Mouse (Mus musculus) intestine, postnatal 0 days (tissue): ENCODE measurements at regions not wholly inside any gene's neighbourhood (a gene's known extent, or its start where the extent isn't known, plus 50 kb on each side); places are given as distances from the start of the nearest gene placed in this dataset.

Experiments used
- ATAC-seq: fragments of 200-750 bp; cut with Nextera tagmentation; 2 replicates; pipeline ENCODE4 v1.8.0; 2017; ENCODE audit warnings: mild to moderate bottlenecking, moderate TSS enrichment, moderate library complexity
- H3K27ac ChIP-seq: fragments of 300-500 bp; sonication (generic); 2 replicates; pipeline ENCODE4 v1.5.1; 2014; ENCODE audit warnings: mild to moderate bottlenecking, low read depth, low read length, moderate library complexity
- H3K27me3 ChIP-seq: fragments of 300-500 bp; sonication (generic); replicated peaks from 2 replicates; pipeline ENCODE4 v1.6.1; 2014; ENCODE audit warnings: low read length, mixed read lengths; ENCODE audit not compliant: control insufficient read depth, insufficient read depth
- H3K36me3 ChIP-seq: fragments of 300-500 bp; sonication (generic); 2 replicates; pipeline ENCODE4 v1.6.1; 2014; ENCODE audit warnings: mild to moderate bottlenecking, moderate library complexity; ENCODE audit not compliant: control insufficient read depth, insufficient read depth
- H3K4me1 ChIP-seq: fragments of 300-500 bp; sonication (generic); replicated peaks from 2 replicates; pipeline ENCODE4 v1.6.1; 2014; ENCODE audit warnings: antibody characterized with exemption, low read length, mixed read lengths; ENCODE audit not compliant: control insufficient read depth, insufficient read depth
- H3K4me2 ChIP-seq: fragments of 300-500 bp; sonication (generic); replicated peaks from 2 replicates; pipeline ENCODE4 v1.6.1; 2014; ENCODE audit warnings: low read depth, mild to moderate bottlenecking, moderate library complexity
- H3K4me3 ChIP-seq: fragments of 300-500 bp; sonication (generic); 2 replicates; pipeline ENCODE4 v1.5.1; 2014; ENCODE audit warnings: low read depth, low read length
- H3K9ac ChIP-seq: fragments of 300-500 bp; sonication (generic); 2 replicates; pipeline ENCODE4 v1.6.1; 2014; ENCODE audit warnings: mild to moderate bottlenecking, low read depth, low read length
- H3K9me3 ChIP-seq: fragments of 300-500 bp; sonication (generic); 2 replicates; pipeline ENCODE4 v1.6.1; 2016; ENCODE audit warnings: mixed run types; ENCODE audit not compliant: control insufficient read depth
- CTCF ChIP-seq: sonication (generic); IDR thresholded peaks from 2 replicates; pipeline ENCODE4 v1.5.1; 2016; ENCODE audit warnings: low read depth, mild to moderate bottlenecking, control low read depth, antibody characterized with exemption, moderate library complexity
- WGBS: fragments of 180-500 bp; shearing (Covaris S2); extraction: QIAGEN DNeasy Blood & Tissue Kit; methylation state at CpG from one replicate; pipeline ENCODE4 v1.1.7; 2014; 5-methylcytosine and 5-hydroxymethylcytosine counted together

DNA sequence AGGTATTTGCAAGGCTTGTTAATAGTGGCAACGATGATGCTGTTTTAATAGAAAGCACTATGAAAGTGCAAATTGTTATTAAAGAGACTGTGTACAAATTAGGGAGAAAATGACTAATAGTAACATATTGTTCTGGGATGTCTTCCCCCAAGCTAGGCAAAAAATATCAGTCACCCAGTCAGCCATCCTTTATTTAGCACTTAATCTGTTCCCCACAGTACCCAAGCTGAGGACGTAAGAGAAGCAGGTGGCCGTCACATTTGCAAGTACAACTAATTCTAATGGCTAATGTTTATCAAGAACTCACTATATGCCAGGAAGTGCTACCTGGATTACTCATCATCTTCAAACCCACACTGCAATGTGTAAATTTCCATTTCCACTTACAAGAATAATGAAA is 432.5 kb upstream of the Kif18a start:
- H3K4me2 ChIP-seq: no peak overlapping the region
- no peaks in the 10 kb centered on the region for H3K36me3 ChIP-seq
- no peak overlapping the region for H3K27ac ChIP-seq
- no peaks in the 10 kb centered on the region for H3K4me1 ChIP-seq
- no peak overlapping the region for H3K9ac ChIP-seq
- 84% methylated on average over 3 of the region's 3 CpGs for WGBS
- TF ChIP-seq CTCF: no peak
- no peak for ATAC-seq
- H3K9me3 ChIP-seq: no peaks in the 10 kb centered on the region
- no peak overlapping the region for H3K4me3 ChIP-seq
- no peaks in the 10 kb centered on the region for H3K27me3 ChIP-seq

DNA sequence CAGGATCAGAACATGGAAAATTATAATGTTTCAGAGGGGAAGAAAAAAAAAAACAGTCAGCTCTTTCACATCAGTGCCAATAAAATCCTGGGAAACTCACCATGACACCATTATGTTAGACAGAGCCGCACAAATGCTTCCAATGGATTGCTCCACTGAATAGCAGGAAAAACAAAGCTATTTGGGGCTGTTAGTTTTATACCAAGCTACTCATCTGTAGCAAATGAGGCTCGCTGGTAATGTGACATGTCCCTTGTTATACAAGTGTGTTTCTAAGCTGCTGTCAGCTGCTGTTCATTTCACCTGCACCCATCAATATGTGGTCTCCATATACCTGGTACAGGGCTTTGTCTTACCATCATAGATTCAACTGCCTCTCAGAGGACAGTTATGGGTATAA is 426.1 kb upstream of the Kif18a start:
- ATAC-seq: no peak
- Histone ChIP-seq H3K27ac (no peak overlapping the region), H3K4me3 (no peak overlapping the region), H3K9ac (no peak overlapping the region), H3K27me3 (no peaks in the 10 kb centered on the region), H3K4me1 (no peaks in the 10 kb centered on the region), H3K4me2 (no peak overlapping the region), H3K9me3 (no peaks in the 10 kb centered on the region), H3K36me3 (no peaks in the 10 kb centered on the region)
- no peak for TF ChIP-seq CTCF
- WGBS: 86% methylated on average over 2 of the region's 2 CpGs

DNA sequence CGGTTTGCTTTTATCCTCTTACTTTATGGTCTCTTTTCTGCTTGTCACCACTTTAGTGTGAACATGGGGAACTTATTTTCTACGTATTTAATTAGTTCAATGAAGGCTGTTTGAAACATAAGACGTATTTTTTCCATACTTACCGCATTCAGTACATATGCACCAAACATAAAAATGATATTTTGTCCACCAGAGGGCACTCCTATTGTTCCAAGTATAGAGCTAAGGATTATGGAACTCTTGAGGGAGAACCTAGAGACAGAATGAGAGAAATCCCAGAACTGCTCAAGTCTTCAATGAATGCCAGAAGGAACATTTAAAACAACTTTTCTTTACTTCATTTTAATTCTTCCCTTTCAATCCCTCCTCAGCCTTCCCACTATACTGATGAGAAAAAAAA is 403.4 kb upstream of the Kif18a start:
- no peak for ATAC-seq
- H3K4me2 ChIP-seq: no peak overlapping the region
- WGBS: 72% methylated on average over 4 of the region's 4 CpGs
- no peaks in the 10 kb centered on the region for H3K9me3 ChIP-seq
- peak; percentile 63 for TF ChIP-seq CTCF
- no peak overlapping the region for H3K4me3 ChIP-seq
- no peaks in the 10 kb centered on the region for H3K36me3 ChIP-seq
- no peaks in the 10 kb centered on the region for H3K27me3 ChIP-seq
- no peak overlapping the region for H3K9ac ChIP-seq
- H3K4me1 ChIP-seq: no peaks in the 10 kb centered on the region
- no peak overlapping the region for H3K27ac ChIP-seq

DNA sequence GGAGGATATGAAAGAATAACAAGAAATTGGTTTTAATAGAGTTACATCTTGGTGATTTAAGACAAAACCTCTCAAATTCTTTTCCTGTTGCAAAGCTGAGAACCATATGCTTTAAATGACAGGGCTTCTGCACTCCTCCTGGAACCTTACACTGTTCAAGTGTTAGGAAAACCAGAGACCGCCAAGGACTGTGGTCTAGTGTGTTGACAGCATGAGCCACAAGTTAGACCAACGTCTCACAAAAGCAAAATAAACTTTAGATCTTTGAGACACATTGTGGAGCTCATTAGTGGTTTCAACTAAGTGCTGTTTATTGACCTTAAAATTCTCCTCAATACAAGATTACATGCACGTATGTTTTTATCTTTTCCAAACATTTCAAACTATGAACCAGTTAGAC is 402.9 kb upstream of the Kif18a start:
- Histone ChIP-seq H3K36me3 (no peaks in the 10 kb centered on the region), H3K4me1 (no peaks in the 10 kb centered on the region), H3K27me3 (no peaks in the 10 kb centered on the region), H3K4me3 (no peak overlapping the region), H3K9me3 (no peaks in the 10 kb centered on the region), H3K4me2 (no peak overlapping the region), H3K27ac (no peak overlapping the region), H3K9ac (no peak overlapping the region)
- WGBS: 53% methylated on average over 3 of the region's 3 CpGs
- TF ChIP-seq CTCF: no peak
- ATAC-seq: no peak

DNA sequence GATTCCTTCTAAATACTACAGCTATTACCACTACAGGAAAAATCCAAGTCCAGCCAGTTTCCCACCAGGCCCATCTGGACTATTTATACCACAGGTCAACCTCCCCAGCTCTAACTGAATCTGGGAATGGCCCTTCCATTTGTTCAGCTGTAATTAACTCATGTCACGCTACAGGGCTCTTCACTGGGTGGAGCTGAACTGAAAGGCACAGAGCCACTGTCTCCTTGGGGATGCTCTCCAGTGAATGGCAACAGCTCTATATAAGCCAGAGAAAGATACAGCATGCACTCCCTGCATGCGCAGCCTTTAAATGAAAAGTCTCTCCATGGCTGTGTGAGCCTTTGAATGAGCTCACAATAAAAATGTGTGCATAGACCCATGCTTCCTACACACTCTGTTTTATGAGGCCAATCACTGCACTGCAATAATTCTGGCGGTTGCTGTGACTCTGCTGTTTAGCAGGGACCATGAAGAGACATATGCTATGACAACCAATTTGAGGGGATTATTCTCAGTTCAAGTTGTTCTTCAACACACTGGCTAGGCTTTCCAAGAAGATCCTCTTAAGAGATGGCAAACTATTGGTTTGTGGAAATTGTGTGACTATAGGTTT is 376.3 kb upstream of the Kif18a start:
- TF ChIP-seq CTCF: no peak
- Histone ChIP-seq H3K4me2 (no peak overlapping the region), H3K27ac (no peak overlapping the region), H3K36me3 (no peaks in the 10 kb centered on the region), H3K9ac (no peak overlapping the region), H3K27me3 (no peaks in the 10 kb centered on the region), H3K4me3 (no peak overlapping the region), H3K4me1 (no peaks in the 10 kb centered on the region), H3K9me3 (no peaks in the 10 kb centered on the region)
- no peak for ATAC-seq
- 81% methylated on average over 3 of the region's 3 CpGs for WGBS

DNA sequence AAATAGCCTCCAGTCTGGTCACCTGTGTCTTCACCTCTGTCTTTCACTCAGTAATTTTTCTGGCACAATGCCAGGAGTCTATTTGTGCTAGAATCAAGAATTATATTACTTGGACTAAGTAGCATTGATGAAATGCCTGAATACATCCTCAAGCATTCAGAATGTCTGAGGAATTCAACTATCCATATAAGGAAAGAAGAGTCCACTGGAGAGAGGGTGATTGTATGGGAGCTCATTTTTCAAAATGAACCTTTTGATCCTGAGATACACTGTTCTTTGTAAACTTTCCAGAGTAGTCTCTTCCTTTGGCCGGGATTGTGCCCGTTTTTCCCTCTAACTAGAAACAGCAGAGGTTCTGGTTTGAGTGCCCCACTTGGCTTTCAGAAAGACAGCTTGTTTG is 367.0 kb upstream of the Kif18a start:
- 63% methylated on average over 2 of the region's 2 CpGs for WGBS
- no peak for ATAC-seq
- H3K9me3 ChIP-seq: no peaks in the 10 kb centered on the region
- H3K9ac ChIP-seq: no peak overlapping the region
- no peak for TF ChIP-seq CTCF
- no peaks in the 10 kb centered on the region for H3K36me3 ChIP-seq
- H3K4me1 ChIP-seq: no peaks in the 10 kb centered on the region
- no peak overlapping the region for H3K4me2 ChIP-seq
- no peak overlapping the region for H3K27ac ChIP-seq
- H3K27me3 ChIP-seq: no peaks in the 10 kb centered on the region
- no peak overlapping the region for H3K4me3 ChIP-seq

DNA sequence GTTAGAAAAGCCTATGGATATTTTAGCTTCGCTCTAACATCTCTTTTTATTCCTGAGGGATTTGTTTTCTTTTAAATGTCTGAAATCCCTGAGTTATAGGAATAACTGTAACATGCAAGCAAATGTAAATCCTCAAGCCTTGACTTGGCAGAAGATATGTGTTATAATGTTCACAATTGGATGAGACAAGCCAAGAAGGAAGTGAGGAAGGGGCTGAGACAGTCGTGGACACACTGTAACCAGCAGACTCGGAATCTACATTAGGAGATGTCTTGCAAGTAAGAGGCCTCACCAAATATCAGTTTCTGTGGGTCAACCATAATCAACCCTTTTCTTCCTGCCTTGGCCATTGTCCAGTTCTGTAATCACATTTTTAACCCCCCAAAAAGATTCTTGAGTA is 366.6 kb upstream of the Kif18a start:
- TF ChIP-seq CTCF: no peak
- no peak for ATAC-seq
- no peak overlapping the region for H3K4me3 ChIP-seq
- no peak overlapping the region for H3K4me2 ChIP-seq
- H3K4me1 ChIP-seq: no peaks in the 10 kb centered on the region
- H3K27me3 ChIP-seq: no peaks in the 10 kb centered on the region
- no peaks in the 10 kb centered on the region for H3K36me3 ChIP-seq
- H3K9me3 ChIP-seq: no peaks in the 10 kb centered on the region
- no peak overlapping the region for H3K9ac ChIP-seq
- no peak overlapping the region for H3K27ac ChIP-seq
- 44% methylated on average over 3 of the region's 3 CpGs for WGBS
